Mouse (Mus musculus) G1E (cell line): ENCODE results near the gene Far1. TPM values are rescaled to one million over a fixed set of nuclear protein-coding genes. Genes with fewer than 3 reads are reported as not detected.

Source experiments
- ATAC-seq: 2 replicates; pipeline ENCODE4 v1.8.0; 2016; ENCODE audit warnings: mild to moderate bottlenecking; ENCODE audit not compliant: insufficient number of reproducible peaks, poor library complexity, low FRiP score, severe bottlenecking; ENCODE audit errors: extremely low read depth
- DNase-seq: peaks from one replicate; pipeline ENCODE4 v3.0.0; 2012; ENCODE audit warnings: low spot score
- H3K27me3 ChIP-seq: 2 replicates; pipeline ENCODE4 v1.6.1; 2012; ENCODE audit warnings: mild to moderate bottlenecking, low read length, inconsistent platforms; ENCODE audit not compliant: insufficient read depth
- H3K36me3 ChIP-seq: replicated peaks from 2 replicates; pipeline ENCODE3; 2012; ENCODE audit warnings: mild to moderate bottlenecking, inconsistent platforms
- H3K4me1 ChIP-seq: 2 replicates; pipeline ENCODE4 v1.6.1; 2012; ENCODE audit warnings: low read depth, low read length, inconsistent platforms, mixed read lengths; ENCODE audit not compliant: insufficient read depth
- H3K4me3 ChIP-seq: 2 replicates; pipeline ENCODE4 v1.5.1; 2012; ENCODE audit warnings: low read depth, mild to moderate bottlenecking, inconsistent platforms, low read length, moderate library complexity, mixed read lengths
- H3K9me3 ChIP-seq: replicated peaks from 2 replicates; pipeline ENCODE4 v1.6.1; 2012; ENCODE audit warnings: inconsistent platforms
- CTCF ChIP-seq: IDR thresholded peaks from 2 replicates; pipeline ENCODE4 v1.5.1; 2012; ENCODE audit warnings: low read depth, low read length, inconsistent platforms, mixed read lengths
- GATA1 ChIP-seq: IDR thresholded peaks from 2 replicates; pipeline ENCODE4 v1.6.1; 2012; ENCODE audit warnings: borderline replicate concordance, low read length, inconsistent platforms, mixed read lengths
- GATA2 ChIP-seq: IDR thresholded peaks from 2 replicates; pipeline ENCODE4 v1.6.1; 2012; ENCODE audit warnings: low read depth, low read length, inconsistent platforms, borderline replicate concordance
- POLR2AphosphoS5 ChIP-seq: IDR thresholded peaks from 2 replicates; pipeline ENCODE4 v1.6.1; 2012; ENCODE audit warnings: low read depth, low read length, inconsistent platforms; ENCODE audit not compliant: insufficient replicate concordance
- TAL1 ChIP-seq: conservative IDR thresholded peaks from 2 replicates; pipeline ENCODE4 v1.6.1; 2012; ENCODE audit warnings: low read depth, low read length, inconsistent platforms, mixed read lengths
- polyA plus RNA-seq: library from polyadenylated mRNA; stranded (reverse); fragments of >175 nt; gene quantifications from 2 replicates; pipeline ENCODE4 v1.2.3, GENCODE M21; 2012
- total RNA-seq, 2 experiments: library from RNA; stranded (forward) in 1 of 2; stranded (reverse) in 1 of 2; fragments of 200-1000 nt in 1 of 2; fragments of >200 nt in 1 of 2; fragmentation: Nextera tagmentation in 1 of 2; gene quantifications; 2 replicates each; pipeline ENCODE4 v1.2.3; 2014 to 2017

The Far1 gene
- total and polyA plus RNA-seq, 3 experiments = 7.3 to 210 (median 132) TPM

DNA sequence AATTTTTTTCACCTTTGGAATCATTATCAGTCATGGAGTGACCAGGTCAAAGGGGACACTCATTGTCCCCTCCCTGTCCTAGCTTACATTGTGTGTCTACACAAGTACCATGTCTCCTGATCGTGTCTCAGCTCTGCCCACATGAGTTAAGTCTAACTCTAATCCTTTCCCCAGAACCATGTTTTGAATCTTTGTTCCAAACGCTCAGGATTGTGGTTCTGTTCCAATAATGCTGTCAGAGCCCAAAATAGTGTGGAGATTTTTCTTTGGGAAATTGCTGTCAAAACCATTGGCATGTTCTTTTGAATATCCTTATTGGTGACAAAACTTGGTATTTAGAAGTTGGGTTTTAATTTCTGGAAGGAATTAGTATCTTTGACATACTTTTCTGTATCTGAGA is 105.5 kb downstream of the Far1 start:
- no peak for DNase-seq
- Histone ChIP-seq H3K9me3 (no peaks in the 10 kb centered on the region), H3K4me1 (no peaks in the 10 kb centered on the region), H3K4me3 (no peak overlapping the region), H3K27me3 (peaks cover 7% of the 10 kb centered on the region; the same call in 1 of the 2 replicates), H3K36me3 (no peaks in the 10 kb centered on the region)
- TF ChIP-seq CTCF = no peak
- TF ChIP-seq GATA2 = no peak
- no peak for TF ChIP-seq POLR2AphosphoS5
- no peak for TF ChIP-seq GATA1
- no peak for TF ChIP-seq TAL1
- no peak for ATAC-seq

DNA sequence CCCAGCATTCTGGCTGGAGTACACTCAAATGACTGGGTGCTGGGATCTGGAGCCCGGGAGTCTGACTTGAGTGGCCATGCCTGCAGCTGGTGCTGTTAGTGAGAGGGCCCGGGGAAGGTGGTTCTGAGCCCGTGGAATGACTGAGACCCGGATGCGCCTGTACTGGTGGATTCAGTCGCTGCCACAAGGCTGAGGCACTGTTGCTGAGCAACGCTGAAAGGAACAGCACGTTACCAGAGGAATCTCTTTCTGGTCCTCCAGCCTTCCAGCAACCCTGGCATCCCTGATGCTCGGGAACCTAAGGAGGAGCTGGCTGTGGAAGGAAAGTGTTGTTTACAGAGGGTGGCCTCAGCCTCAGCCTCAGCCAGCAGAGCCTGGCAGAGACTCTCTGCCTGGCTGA is 106.1 kb downstream of the Far1 start:
- TF ChIP-seq POLR2AphosphoS5 = no peak
- TF ChIP-seq GATA2 = no peak
- no peak for TF ChIP-seq GATA1
- no peak for TF ChIP-seq CTCF
- no peak for TF ChIP-seq TAL1
- no peak for ATAC-seq
- H3K9me3 ChIP-seq = no peaks in the 10 kb centered on the region
- peaks cover 4% of the 10 kb centered on the region; the same call in 1 of the 2 replicates for H3K27me3 ChIP-seq
- DNase-seq = no peak
- no peaks in the 10 kb centered on the region for H3K4me1 ChIP-seq
- no peaks in the 10 kb centered on the region for H3K36me3 ChIP-seq
- no peak overlapping the region for H3K4me3 ChIP-seq

Other genes with a start within 250 kb of the Far1 start
- 22.1 and 40.9 TPM in 2 replicates for gene Btbd10, start 144.4 kb upstream of the Far1 start, total RNA-seq (2014; fragmentation: Nextera tagmentation)
- gene Btbd10, start 144.4 kb upstream of the Far1 start, total RNA-seq (2017) = 50.2 and 53.5 TPM in 2 replicates
- gene Btbd10, start 144.4 kb upstream of the Far1 start, polyA plus RNA-seq = 5.0 and 5.4 TPM in 2 replicates
- not detected in 2 replicates for gene Pth, start 125.3 kb upstream of the Far1 start, total RNA-seq (2014; fragmentation: Nextera tagmentation)
- 0.33 TPM in 1 of 2 replicates, not detected in the other for gene Pth, start 125.3 kb upstream of the Far1 start, total RNA-seq (2017)
- not detected in 2 replicates for gene Pth, start 125.3 kb upstream of the Far1 start, polyA plus RNA-seq